Mouse (Mus musculus): ENCODE results near the gene Nbas. TPM values are rescaled to one million over a fixed set of nuclear protein-coding genes. Genes with fewer than 3 reads are reported as not detected.

Nbas gene
- polyA plus RNA-seq, 1 experiment = 12.3 TPM

DNA sequence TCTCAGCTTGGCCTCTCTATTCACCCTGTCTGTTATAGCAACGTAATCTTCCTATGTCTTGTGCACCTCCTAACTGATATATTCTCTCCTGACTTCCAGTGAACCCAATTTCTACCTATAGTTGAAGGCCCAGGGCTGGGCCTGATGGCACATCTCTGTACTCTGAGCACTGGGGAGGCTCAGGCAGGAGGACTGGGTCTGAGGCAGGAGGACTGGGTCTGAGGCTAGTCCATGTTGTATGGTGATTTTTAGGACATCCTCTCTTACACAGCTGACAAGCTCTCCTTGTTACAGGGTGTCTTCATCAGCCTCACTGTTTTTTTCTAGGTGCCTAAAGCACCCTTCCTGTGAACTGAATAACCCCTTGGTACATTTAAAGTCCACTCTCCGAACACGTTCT lies 521 bp upstream of the Nbas start:
- TF ChIP-seq POLR2A (IDR thresholded peaks at IDR 0.05; ENCODE audit: control insufficient read depth, extremely low read depth, insufficient read depth, low read length, poor library complexity) (no peak), CTCF (IDR thresholded peaks at IDR 0.05; ENCODE audit: borderline replicate concordance, control insufficient read depth, extremely low read depth, insufficient read depth, low read length, poor library complexity) (no peak)
- no peak overlapping the region for H3K27ac ChIP-seq (ENCODE audit: control insufficient read depth, insufficient read depth, low read length)
- H3K27me3 ChIP-seq (ENCODE audit: control insufficient read depth, insufficient read depth, low read length) = no peaks in the 10 kb centered on the region
- no peak for DNase-seq
- no peak overlapping the region for H3K4me3 ChIP-seq (ENCODE audit: control insufficient read depth, insufficient read depth, low read length)
- peaks cover 5% of the 10 kb centered on the region for H3K4me1 ChIP-seq (replicated peaks; ENCODE audit: control insufficient read depth, insufficient read depth, low read length)
- H3K36me3 ChIP-seq (ENCODE audit: control insufficient read depth, insufficient read depth, low read length) = no peaks in the 10 kb centered on the region
- 54% methylated on average over 3 of the region's 3 CpGs for WGBS

DNA sequence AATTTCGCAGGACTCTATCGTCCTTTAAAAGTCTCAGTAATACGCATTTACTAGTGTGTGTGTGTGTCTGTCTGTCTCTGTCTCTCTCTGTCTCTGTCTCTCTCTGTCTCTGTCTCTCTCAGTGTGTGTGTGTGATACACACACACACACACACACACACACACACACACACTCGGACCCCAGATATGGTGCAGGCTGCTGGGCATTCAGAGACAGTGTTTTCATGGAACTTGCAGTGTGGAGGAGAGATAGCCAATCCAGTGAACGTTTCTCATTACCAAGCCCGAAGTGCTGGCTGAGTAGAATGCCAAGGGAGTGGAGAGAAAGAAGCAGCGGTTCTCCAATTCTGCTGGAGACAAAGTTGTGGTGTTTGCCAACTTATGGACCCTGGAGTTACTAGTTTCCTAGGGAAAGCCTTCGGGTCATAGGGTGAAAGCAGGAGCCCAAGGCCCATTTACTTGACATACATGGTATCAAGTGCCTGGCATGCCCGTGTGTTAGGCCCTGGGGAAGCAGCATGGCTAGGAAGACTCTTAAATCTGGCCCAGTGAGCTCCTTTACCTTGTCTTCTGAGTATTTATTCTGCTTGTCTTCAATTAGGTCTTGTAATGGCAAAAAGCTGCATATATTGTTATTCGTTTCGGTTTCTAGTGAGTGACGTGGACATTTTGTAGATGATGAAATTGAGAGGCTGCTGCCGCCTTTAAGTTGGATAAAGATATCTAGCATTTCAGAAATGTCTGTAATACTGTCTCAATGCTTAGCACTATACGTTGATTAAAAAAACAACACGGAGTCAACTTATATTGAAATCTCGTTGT lies 847 bp downstream of the Nbas start:
- H3K27me3 ChIP-seq (ENCODE audit: control insufficient read depth, insufficient read depth, low read length) = no peaks in the 10 kb centered on the region
- peak overlapping the region; percentile 86 for H3K4me3 ChIP-seq (ENCODE audit: control insufficient read depth, insufficient read depth, low read length)
- H3K36me3 ChIP-seq (ENCODE audit: control insufficient read depth, insufficient read depth, low read length) = no peaks in the 10 kb centered on the region
- 57% methylated on average over 16 of the region's 16 CpGs for WGBS
- no peak overlapping the region for H3K27ac ChIP-seq (ENCODE audit: control insufficient read depth, insufficient read depth, low read length)
- DNase-seq = no peak
- TF ChIP-seq POLR2A (IDR thresholded peaks at IDR 0.05; ENCODE audit: control insufficient read depth, extremely low read depth, insufficient read depth, low read length, poor library complexity) (no peak), CTCF (IDR thresholded peaks at IDR 0.05; ENCODE audit: borderline replicate concordance, control insufficient read depth, extremely low read depth, insufficient read depth, low read length, poor library complexity) (no peak)
- H3K4me1 ChIP-seq (replicated peaks; ENCODE audit: control insufficient read depth, insufficient read depth, low read length) = peaks cover 5% of the 10 kb centered on the region

DNA sequence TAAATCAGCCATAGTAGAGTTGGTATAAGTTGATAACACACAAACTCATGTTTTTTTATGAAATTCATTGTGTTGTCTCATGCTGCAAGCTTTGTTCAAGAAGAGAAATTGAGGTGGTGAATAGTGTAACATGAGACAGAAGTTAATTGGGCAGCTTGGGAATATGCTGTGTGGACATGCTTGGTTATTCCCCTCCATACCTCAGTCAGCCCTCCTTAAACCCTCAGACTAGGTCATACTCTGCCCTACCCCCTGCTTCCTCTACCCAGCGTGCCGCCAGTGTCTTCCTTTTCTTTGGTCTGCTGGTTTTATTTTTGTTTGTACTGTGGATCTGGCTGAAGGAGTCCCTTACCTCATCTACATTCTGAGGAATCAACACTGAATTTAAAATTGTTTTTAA lies 22.5 kb downstream of the Nbas start:
- no peak for DNase-seq
- Histone ChIP-seq H3K36me3 (ENCODE audit: control insufficient read depth, insufficient read depth, low read length) (no peaks in the 10 kb centered on the region), H3K27ac (ENCODE audit: control insufficient read depth, insufficient read depth, low read length) (no peak overlapping the region), H3K4me3 (ENCODE audit: control insufficient read depth, insufficient read depth, low read length) (no peak overlapping the region), H3K4me1 (replicated peaks; ENCODE audit: control insufficient read depth, insufficient read depth, low read length) (no peaks in the 10 kb centered on the region), H3K27me3 (ENCODE audit: control insufficient read depth, insufficient read depth, low read length) (no peaks in the 10 kb centered on the region)
- WGBS = 98% methylated on average over 2 of the region's 2 CpGs
- TF ChIP-seq CTCF (IDR thresholded peaks at IDR 0.05; ENCODE audit: borderline replicate concordance, control insufficient read depth, extremely low read depth, insufficient read depth, low read length, poor library complexity) (no peak), POLR2A (IDR thresholded peaks at IDR 0.05; ENCODE audit: control insufficient read depth, extremely low read depth, insufficient read depth, low read length, poor library complexity) (no peak)

DNA sequence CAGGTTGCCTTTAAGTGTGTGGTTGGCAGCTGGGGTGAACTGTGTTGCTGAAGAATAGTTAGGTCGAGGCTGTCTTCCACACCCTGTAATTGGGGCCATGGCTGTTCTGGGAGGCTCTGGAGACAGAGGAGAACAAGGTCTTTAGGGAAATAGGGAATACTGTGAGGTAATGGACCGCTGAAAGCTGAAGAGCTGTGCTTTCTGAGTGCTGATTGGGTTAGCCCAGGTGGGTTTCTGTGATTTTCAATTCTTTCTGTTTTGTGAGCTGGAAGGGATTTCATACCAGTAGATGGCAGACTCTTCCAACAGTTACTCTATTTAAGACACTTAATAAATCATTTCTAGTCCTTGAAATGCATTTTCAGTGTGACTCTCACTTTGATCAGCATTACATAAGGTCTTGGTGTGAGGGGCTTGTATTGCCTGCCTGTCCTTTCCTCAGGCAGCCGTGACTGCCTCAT lies 24.5 kb downstream of the Nbas start:
- no peak overlapping the region for H3K4me3 ChIP-seq (ENCODE audit: control insufficient read depth, insufficient read depth, low read length)
- no peak overlapping the region for H3K27ac ChIP-seq (ENCODE audit: control insufficient read depth, insufficient read depth, low read length)
- 91% methylated on average over 3 of the region's 3 CpGs for WGBS
- TF ChIP-seq CTCF (IDR thresholded peaks at IDR 0.05; ENCODE audit: borderline replicate concordance, control insufficient read depth, extremely low read depth, insufficient read depth, low read length, poor library complexity) = no peak
- no peak for TF ChIP-seq POLR2A (IDR thresholded peaks at IDR 0.05; ENCODE audit: control insufficient read depth, extremely low read depth, insufficient read depth, low read length, poor library complexity)
- H3K27me3 ChIP-seq (ENCODE audit: control insufficient read depth, insufficient read depth, low read length) = no peaks in the 10 kb centered on the region
- H3K4me1 ChIP-seq (replicated peaks; ENCODE audit: control insufficient read depth, insufficient read depth, low read length) = no peaks in the 10 kb centered on the region
- DNase-seq = no peak
- no peaks in the 10 kb centered on the region for H3K36me3 ChIP-seq (ENCODE audit: control insufficient read depth, insufficient read depth, low read length)

DNA sequence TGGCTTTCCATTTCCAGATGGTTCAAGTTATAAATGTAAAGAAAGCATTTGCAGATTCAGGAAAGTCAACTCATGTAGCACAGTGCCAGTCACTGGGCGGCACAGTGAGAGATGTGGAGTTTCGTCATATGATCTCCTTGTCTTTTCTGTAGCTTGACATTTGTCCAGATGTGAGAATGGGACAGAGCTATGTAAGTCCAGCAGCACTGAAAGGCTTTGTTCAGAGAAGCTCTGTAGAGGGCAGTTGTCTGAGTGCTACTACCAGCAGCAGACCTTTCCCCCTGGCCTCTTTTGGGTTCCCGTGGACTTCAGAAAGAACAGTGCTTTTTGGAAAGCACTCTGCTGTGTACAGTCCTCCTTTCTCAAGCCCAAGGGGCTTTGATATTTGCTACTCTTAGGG lies 34.1 kb downstream of the Nbas start:
- no peak for TF ChIP-seq CTCF (IDR thresholded peaks at IDR 0.05; ENCODE audit: borderline replicate concordance, control insufficient read depth, extremely low read depth, insufficient read depth, low read length, poor library complexity)
- no peak for TF ChIP-seq POLR2A (IDR thresholded peaks at IDR 0.05; ENCODE audit: control insufficient read depth, extremely low read depth, insufficient read depth, low read length, poor library complexity)
- DNase-seq = no peak
- WGBS = 94% methylated on average over 3 of the region's 3 CpGs
- no peaks in the 10 kb centered on the region for H3K27me3 ChIP-seq (ENCODE audit: control insufficient read depth, insufficient read depth, low read length)
- no peak overlapping the region for H3K4me3 ChIP-seq (ENCODE audit: control insufficient read depth, insufficient read depth, low read length)
- H3K4me1 ChIP-seq (replicated peaks; ENCODE audit: control insufficient read depth, insufficient read depth, low read length) = no peaks in the 10 kb centered on the region
- H3K36me3 ChIP-seq (ENCODE audit: control insufficient read depth, insufficient read depth, low read length) = no peaks in the 10 kb centered on the region
- H3K27ac ChIP-seq (ENCODE audit: control insufficient read depth, insufficient read depth, low read length) = no peak overlapping the region

DNA sequence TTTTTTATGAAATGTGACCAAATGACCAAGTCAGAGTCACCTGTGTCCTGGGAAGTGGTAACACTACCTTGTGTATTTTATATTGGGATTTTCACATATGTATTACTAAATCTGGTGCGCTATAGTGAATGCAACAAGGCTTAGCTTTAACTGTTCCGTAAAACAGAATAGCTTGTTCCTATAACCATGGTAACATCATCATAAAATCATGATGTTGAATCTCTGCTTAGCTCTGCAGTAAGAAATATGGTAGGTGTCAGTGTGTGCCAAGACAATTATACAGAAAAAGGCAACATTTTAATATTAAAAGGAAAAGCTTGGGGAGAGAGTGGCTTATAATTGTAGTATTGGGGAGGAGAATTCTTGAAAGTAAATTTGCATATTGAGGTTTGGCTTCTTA lies 45.0 kb downstream of the Nbas start:
- TF ChIP-seq CTCF (IDR thresholded peaks at IDR 0.05; ENCODE audit: borderline replicate concordance, control insufficient read depth, extremely low read depth, insufficient read depth, low read length, poor library complexity) = no peak
- no peak for DNase-seq
- peaks cover 4% of the 10 kb centered on the region; the same call in 1 of the 2 replicates for H3K36me3 ChIP-seq (ENCODE audit: control insufficient read depth, insufficient read depth, low read length)
- WGBS = 97% methylated on average over 2 of the region's 2 CpGs
- H3K4me1 ChIP-seq (replicated peaks; ENCODE audit: control insufficient read depth, insufficient read depth, low read length) = no peaks in the 10 kb centered on the region
- no peak overlapping the region for H3K27ac ChIP-seq (ENCODE audit: control insufficient read depth, insufficient read depth, low read length)
- H3K27me3 ChIP-seq (ENCODE audit: control insufficient read depth, insufficient read depth, low read length) = no peaks in the 10 kb centered on the region
- no peak overlapping the region for H3K4me3 ChIP-seq (ENCODE audit: control insufficient read depth, insufficient read depth, low read length)
